Mouse (Mus musculus) effector memory CD4-positive, alpha-beta T cell, adult 5 months (primary cell): ENCODE data around the gene Dydc1. TPM values are rescaled to one million over a fixed set of nuclear protein-coding genes. Genes with fewer than 3 reads are reported as not detected.

ENCODE experiments used
- polyA plus RNA-seq: library from polyadenylated mRNA; unstranded; fragments of 100-300 nt; shearing (Covaris generic); gene quantifications from one replicate; pipeline ENCODE4 v1.2.1, GENCODE M21; 2017

Dydc1 gene
- polyA plus RNA-seq: not detected

GRCm38 (mm10) chr14:41072229-41072943 is at the start of gene Dydc1:
Dydc1 (plus strand) TSS chr14:41072911.

GRCm38 (mm10) chr14:41069108-41069507 is 3.6 kb upstream of the Dydc1 start, which contains the start of gene Dydc2:
Dydc2 (minus strand) TSS chr14:41069208.

GRCm38 (mm10) chr14:41104853-41105444 is 32.2 kb downstream of the Dydc1 start, which contains the start of gene Mat1a:
Mat1a (plus strand) TSS chr14:41105035.

GRCm38 (mm10) chr14:41131540-41131939 is 58.8 kb downstream of the Dydc1 start, which contains the start of gene Sftpa1:
Sftpa1 (plus strand) TSS chr14:41131782.

Other genes starting within 250 kb of the Dydc1 start
- 0.90 TPM for gene Sh2d4b, start 179.6 kb upstream of the Dydc1 start, polyA plus RNA-seq
- 141 TPM for gene Tspan14, start 106.1 kb upstream of the Dydc1 start, polyA plus RNA-seq
- gene Fam213a, start 59.1 kb upstream of the Dydc1 start, polyA plus RNA-seq: 14.2 TPM
- not detected for gene Dydc2, start 3.7 kb upstream of the Dydc1 start, polyA plus RNA-seq
- not detected for gene Mat1a, start 32.1 kb downstream of the Dydc1 start, polyA plus RNA-seq
- not detected for gene Sftpa1, start 58.9 kb downstream of the Dydc1 start, polyA plus RNA-seq
- not detected for gene Mbl1, start 78.5 kb downstream of the Dydc1 start, polyA plus RNA-seq
- gene Sftpd, start 112.2 kb downstream of the Dydc1 start, polyA plus RNA-seq: not detected
- gene Gm2832, start 205.9 kb downstream of the Dydc1 start, polyA plus RNA-seq: not detected